Mouse (Mus musculus): ENCODE data around the gene Gal3st1.
"Not testable (repeated sequence)": the region's sequence is repeated elsewhere in the genome, so short reads cannot be mapped to it uniquely, and the experiment has no call there.

Gal3st1 gene

GRCm38 (mm10) chr11:3983291-3983862 lies at the start of gene Gal3st1:
TSS of gene Gal3st1 (plus strand) at chr11:3983636.
- no peak for DNase-seq (ENCODE audit: extremely low read depth, low read depth)

GRCm38 (mm10) chr11:3933756-3934285 lies 49.6 kb upstream of the Gal3st1 start:
- no peak for DNase-seq (ENCODE audit: extremely low read depth, low read depth)

- DNase-seq (ENCODE audit: extremely low read depth, low read depth): no peak
Measured at GRCm38 (mm10) chr11:3935135-3935534, 48.3 kb upstream of the Gal3st1 start.

GRCm38 (mm10) chr11:3936318-3936717 lies 47.1 kb upstream of the Gal3st1 start:
- no peak for DNase-seq (ENCODE audit: extremely low read depth, low read depth)

GRCm38 (mm10) chr11:3937321-3937874 lies 46.0 kb upstream of the Gal3st1 start:
- no peak for DNase-seq (ENCODE audit: extremely low read depth, low read depth)

GRCm38 (mm10) chr11:3941371-3941770 lies 42.1 kb upstream of the Gal3st1 start:
- DNase-seq (ENCODE audit: extremely low read depth, low read depth): no peak

- no peak for DNase-seq (ENCODE audit: extremely low read depth, low read depth)
Measured at GRCm38 (mm10) chr11:3946386-3946785, 37.0 kb upstream of the Gal3st1 start.

GRCm38 (mm10) chr11:3954876-3955275 lies 28.6 kb upstream of the Gal3st1 start:
- not testable (repeated sequence) for DNase-seq (ENCODE audit: extremely low read depth, low read depth)

GRCm38 (mm10) chr11:3955371-3955770 lies 28.1 kb upstream of the Gal3st1 start:
- not testable (repeated sequence) for DNase-seq (ENCODE audit: extremely low read depth, low read depth)

- peak; percentile 11 for DNase-seq (ENCODE audit: extremely low read depth, low read depth)
Measured at GRCm38 (mm10) chr11:3960901-3961300, 22.5 kb upstream of the Gal3st1 start.

- no peak for DNase-seq (ENCODE audit: extremely low read depth, low read depth)
Measured at GRCm38 (mm10) chr11:3961761-3962160, 21.7 kb upstream of the Gal3st1 start.

GRCm38 (mm10) chr11:3963155-3963554 lies 20.3 kb upstream of the Gal3st1 start:
- no peak for DNase-seq (ENCODE audit: extremely low read depth, low read depth)

GRCm38 (mm10) chr11:3963610-3964415 lies 19.6 kb upstream of the Gal3st1 start, which contains the start of gene Pes1:
TSS of gene Pes1 (plus strand) at chr11:3963975.
- peak; percentile 88 for DNase-seq (ENCODE audit: extremely low read depth, low read depth)

- peak; percentile 86 for DNase-seq (ENCODE audit: extremely low read depth, low read depth)
Measured at GRCm38 (mm10) chr11:3964416-3965172, 18.8 kb upstream of the Gal3st1 start.

- no peak for DNase-seq (ENCODE audit: extremely low read depth, low read depth)
Measured at GRCm38 (mm10) chr11:3969837-3970236, 13.6 kb upstream of the Gal3st1 start.

GRCm38 (mm10) chr11:3970361-3970760 lies 13.1 kb upstream of the Gal3st1 start:
- DNase-seq (ENCODE audit: extremely low read depth, low read depth): no peak

GRCm38 (mm10) chr11:3973081-3973480 lies 10.4 kb upstream of the Gal3st1 start:
- DNase-seq (ENCODE audit: extremely low read depth, low read depth): no peak

- DNase-seq (ENCODE audit: extremely low read depth, low read depth): no peak
Measured at GRCm38 (mm10) chr11:3974311-3974710, 9.1 kb upstream of the Gal3st1 start.

GRCm38 (mm10) chr11:3976678-3977077 lies 6.8 kb upstream of the Gal3st1 start, which contains the start of gene 4930556J24Rik:
TSS of gene 4930556J24Rik (minus strand) at chr11:3976778.
- DNase-seq (ENCODE audit: extremely low read depth, low read depth): no peak

- DNase-seq (ENCODE audit: extremely low read depth, low read depth): no peak
Measured at GRCm38 (mm10) chr11:3978421-3978820, 5.0 kb upstream of the Gal3st1 start.

GRCm38 (mm10) chr11:3981536-3981935 lies 1.9 kb upstream of the Gal3st1 start:
- no peak for DNase-seq (ENCODE audit: extremely low read depth, low read depth)
